Mouse (Mus musculus) right cerebral cortex, postnatal 25 days (tissue): ENCODE results near the gene Syt2.

Experiments used
- DNase-seq: peaks from one replicate; pipeline ENCODE4 v3.0.0; 2022

The Syt2 gene

GRCm38 (mm10) chr1:134646261-134646962 lies at the start of gene Syt2:
Syt2 (plus strand) TSS chr1:134646677.
- DNase-seq, result peak; percentile 46

- DNase-seq, result no peak
Observed at GRCm38 (mm10) chr1:134597339-134598054, 49.0 kb upstream of the Syt2 start.

GRCm38 (mm10) chr1:134604086-134604485 lies 42.4 kb upstream of the Syt2 start:
- no peak for DNase-seq

- DNase-seq, result no peak
Observed at GRCm38 (mm10) chr1:134605670-134606069, 40.8 kb upstream of the Syt2 start.

- no peak for DNase-seq
Observed at GRCm38 (mm10) chr1:134606381-134606780, 40.1 kb upstream of the Syt2 start.

GRCm38 (mm10) chr1:134607279-134607678 lies 39.2 kb upstream of the Syt2 start:
- no peak for DNase-seq

- DNase-seq, result no peak
Observed at GRCm38 (mm10) chr1:134609172-134609571, 37.3 kb upstream of the Syt2 start.

- DNase-seq, result no peak
Observed at GRCm38 (mm10) chr1:134614554-134614953, 31.9 kb upstream of the Syt2 start.

- no peak for DNase-seq
Observed at GRCm38 (mm10) chr1:134614988-134615387, 31.5 kb upstream of the Syt2 start.

GRCm38 (mm10) chr1:134617656-134618055 lies 28.8 kb upstream of the Syt2 start:
- DNase-seq, result no peak

GRCm38 (mm10) chr1:134625325-134625724 lies 21.2 kb upstream of the Syt2 start:
- no peak for DNase-seq

- DNase-seq, result no peak
Observed at GRCm38 (mm10) chr1:134629455-134629854, 17.0 kb upstream of the Syt2 start.

GRCm38 (mm10) chr1:134634296-134634695 lies 12.2 kb upstream of the Syt2 start:
- no peak for DNase-seq

GRCm38 (mm10) chr1:134636245-134636644 lies 10.2 kb upstream of the Syt2 start:
- DNase-seq, result no peak

- peak; percentile 31 for DNase-seq
Observed at GRCm38 (mm10) chr1:134636684-134637083, 9.8 kb upstream of the Syt2 start.

GRCm38 (mm10) chr1:134638041-134638440 lies 8.4 kb upstream of the Syt2 start:
- DNase-seq, result peak; percentile 25

GRCm38 (mm10) chr1:134638522-134638921 lies 8.0 kb upstream of the Syt2 start:
- DNase-seq, result peak; percentile 30

- no peak for DNase-seq
Observed at GRCm38 (mm10) chr1:134639460-134639859, 7.0 kb upstream of the Syt2 start.

GRCm38 (mm10) chr1:134641507-134641906 lies 5.0 kb upstream of the Syt2 start:
- no peak for DNase-seq

GRCm38 (mm10) chr1:134643702-134644101 lies 2.8 kb upstream of the Syt2 start:
- no peak for DNase-seq

GRCm38 (mm10) chr1:134645408-134646200 lies 873 bp upstream of the Syt2 start:
- DNase-seq, result no peak

- no peak for DNase-seq
Observed at GRCm38 (mm10) chr1:134646963-134647282, 446 bp downstream of the Syt2 start.

- DNase-seq, result no peak
Observed at GRCm38 (mm10) chr1:134647591-134647990, 1.1 kb downstream of the Syt2 start.

- DNase-seq, result no peak
Observed at GRCm38 (mm10) chr1:134650816-134651215, 4.3 kb downstream of the Syt2 start.
